Mouse (Mus musculus): Measurements from ENCODE around the gene D630036H23Rik. TPM values are rescaled to one million over a fixed set of nuclear protein-coding genes. Genes with fewer than 3 reads are reported as not detected.

Gene D630036H23Rik
- polyA plus RNA-seq, 1 experiment from 2014 or later = 3.2 TPM

- no peaks in the 10 kb centered on the region for H3K9me3 ChIP-seq
- H3K27ac ChIP-seq (replicated peaks) = no peak overlapping the region
- no peaks in the 10 kb centered on the region for H3K4me1 ChIP-seq (replicated peaks)
- no peak overlapping the region for H3K9ac ChIP-seq
- no peak for ATAC-seq (ENCODE audit: low FRiP score, low read depth)
- WGBS = 92% methylated on average over 4 of the region's 4 CpGs
- no peaks in the 10 kb centered on the region for H3K36me3 ChIP-seq
- H3K4me2 ChIP-seq = no peak overlapping the region
- H3K27me3 ChIP-seq = no peaks in the 10 kb centered on the region
- H3K4me3 ChIP-seq = no peak overlapping the region
Measured at GRCm38 (mm10) chr12:36364013-36364412, 18.0 kb downstream of the D630036H23Rik start.

- Histone ChIP-seq H3K4me2 (no peak overlapping the region), H3K9ac (no peak overlapping the region), H3K27ac (replicated peaks) (no peak overlapping the region), H3K9me3 (no peaks in the 10 kb centered on the region), H3K36me3 (no peaks in the 10 kb centered on the region), H3K4me3 (no peak overlapping the region), H3K4me1 (replicated peaks) (no peaks in the 10 kb centered on the region), H3K27me3 (no peaks in the 10 kb centered on the region)
- 98% methylated on average over 5 of the region's 5 CpGs for WGBS
- ATAC-seq (ENCODE audit: low FRiP score, low read depth) = no peak
Measured at GRCm38 (mm10) chr12:36360693-36361092, 21.3 kb downstream of the D630036H23Rik start.

DNA sequence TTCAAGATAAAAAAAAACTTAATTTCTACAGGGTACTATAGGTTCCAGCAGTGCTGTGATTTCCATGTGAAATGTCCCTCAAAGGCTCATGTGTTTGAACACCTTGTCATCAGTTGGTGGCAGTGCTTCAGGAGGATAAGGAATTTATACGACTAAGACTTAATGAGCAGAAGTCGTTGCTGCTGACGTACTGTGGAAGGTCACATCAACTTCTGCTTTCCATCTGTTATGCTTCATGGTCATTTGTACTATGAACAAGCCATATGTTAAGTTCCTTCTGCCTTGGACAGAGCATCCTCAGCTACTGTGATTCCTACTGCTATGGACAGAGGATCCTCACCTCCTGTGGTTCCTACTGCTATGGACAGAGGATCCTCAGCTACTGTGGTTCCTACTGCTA is 21.9 kb downstream of the D630036H23Rik start:
- ATAC-seq (ENCODE audit: low FRiP score, low read depth) = no peak
- Histone ChIP-seq H3K4me2 (no peak overlapping the region), H3K27ac (replicated peaks) (no peak overlapping the region), H3K27me3 (no peaks in the 10 kb centered on the region), H3K36me3 (no peaks in the 10 kb centered on the region), H3K4me3 (no peak overlapping the region), H3K9me3 (no peaks in the 10 kb centered on the region), H3K9ac (no peak overlapping the region), H3K4me1 (replicated peaks) (no peaks in the 10 kb centered on the region)
- WGBS = 86% methylated on average over 3 of the region's 3 CpGs

GRCm38 (mm10) chr12:36344131-36344530 is 37.9 kb downstream of the D630036H23Rik start:
- Histone ChIP-seq H3K4me3 (no peak overlapping the region), H3K4me1 (replicated peaks) (no peaks in the 10 kb centered on the region), H3K9me3 (no peaks in the 10 kb centered on the region; the same call in 1 of the 2 replicates), H3K27me3 (no peaks in the 10 kb centered on the region), H3K27ac (replicated peaks) (no peak overlapping the region), H3K4me2 (no peak overlapping the region), H3K36me3 (no peaks in the 10 kb centered on the region), H3K9ac (no peak overlapping the region)
- no peak for ATAC-seq (ENCODE audit: low FRiP score, low read depth)
- WGBS = 45% methylated on average over 4 of the region's 4 CpGs

DNA sequence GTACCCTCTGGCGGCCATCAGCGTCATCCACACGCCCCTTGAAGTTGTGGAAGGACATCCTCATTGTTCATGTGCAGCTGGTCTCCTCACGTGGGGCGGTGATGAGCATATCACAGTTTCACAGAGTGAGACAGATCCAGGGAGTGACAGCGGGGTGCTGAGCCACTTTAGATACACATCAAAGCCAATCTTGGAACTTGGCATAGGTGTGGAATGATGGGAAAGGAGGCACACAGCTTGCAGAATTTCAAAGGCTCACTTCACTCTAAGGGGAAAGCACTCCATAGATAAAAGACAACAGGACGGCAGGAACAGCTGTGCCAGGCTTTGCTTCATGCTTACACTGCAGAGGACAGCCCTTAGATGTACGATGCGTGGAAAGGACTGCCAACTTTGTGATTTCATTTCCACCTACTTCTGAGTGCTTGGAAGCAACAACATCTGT is 48.1 kb downstream of the D630036H23Rik start:
- no peaks in the 10 kb centered on the region for H3K36me3 ChIP-seq
- H3K4me3 ChIP-seq = no peak overlapping the region
- ATAC-seq (ENCODE audit: low FRiP score, low read depth) = no peak
- H3K4me1 ChIP-seq (replicated peaks) = no peaks in the 10 kb centered on the region
- 75% methylated on average over 9 of the region's 9 CpGs for WGBS
- no peak overlapping the region for H3K4me2 ChIP-seq
- H3K9ac ChIP-seq = no peak overlapping the region
- H3K27me3 ChIP-seq = no peaks in the 10 kb centered on the region
- H3K27ac ChIP-seq (replicated peaks) = no peak overlapping the region
- no peaks in the 10 kb centered on the region for H3K9me3 ChIP-seq

DNA sequence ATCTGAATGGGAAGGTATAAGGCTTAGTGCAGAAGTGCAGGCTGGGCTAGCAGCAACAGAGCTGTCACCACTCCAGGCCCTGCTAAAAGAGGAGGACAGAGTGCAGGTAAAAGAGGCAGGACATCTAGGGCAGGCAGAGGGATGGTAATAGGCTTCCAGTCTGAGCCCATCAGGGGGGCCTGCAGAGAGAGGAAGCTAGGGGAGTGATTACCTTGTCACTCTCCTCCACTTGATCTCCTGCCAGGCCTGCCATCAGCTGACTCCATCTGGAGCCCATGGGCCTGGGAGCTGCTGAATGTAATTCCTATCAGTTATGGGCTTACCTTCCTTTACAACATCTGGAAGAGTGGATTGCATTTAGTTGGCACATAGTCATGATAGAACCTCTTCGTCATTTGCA is 49.3 kb downstream of the D630036H23Rik start:
- Histone ChIP-seq H3K36me3 (no peaks in the 10 kb centered on the region), H3K27me3 (no peaks in the 10 kb centered on the region), H3K9ac (no peak overlapping the region), H3K27ac (replicated peaks) (no peak overlapping the region), H3K4me1 (replicated peaks) (no peaks in the 10 kb centered on the region), H3K4me3 (no peak overlapping the region), H3K4me2 (no peak overlapping the region), H3K9me3 (no peaks in the 10 kb centered on the region)
- WGBS = 94% methylated on average over 1 of the region's 1 CpGs
- no peak for ATAC-seq (ENCODE audit: low FRiP score, low read depth)

Other genes with a start within 250 kb of the D630036H23Rik start
- gene Ankmy2, start 225.1 kb downstream of the D630036H23Rik start, polyA plus RNA-seq (2015; fragmentation: Nextera tagmentation; extraction: Ambion mirVana) = 67.7 and 75.4 TPM in 2 replicates
- 343 and 347 TPM in 2 replicates for gene Bzw2, start 224.1 kb downstream of the D630036H23Rik start, polyA plus RNA-seq (2015; fragmentation: Nextera tagmentation; extraction: Ambion mirVana)
- gene Lrrc72, start 128.8 kb downstream of the D630036H23Rik start, polyA plus RNA-seq (2015; fragmentation: Nextera tagmentation; extraction: Ambion mirVana) = not detected in 2 replicates
- 21.3 and 26.6 TPM in 2 replicates for gene Sostdc1, start 68.0 kb downstream of the D630036H23Rik start, polyA plus RNA-seq (2015; fragmentation: Nextera tagmentation; extraction: Ambion mirVana)
- gene Ispd, start 731 bp downstream of the D630036H23Rik start, polyA plus RNA-seq (2015; fragmentation: Nextera tagmentation; extraction: Ambion mirVana) = 13.9 and 15.3 TPM in 2 replicates